Mouse (Mus musculus) lung, postnatal 0 days (tissue): Measurements from ENCODE around the gene Uhrf2. TPM values are rescaled to one million over a fixed set of nuclear protein-coding genes. Genes with fewer than 3 reads are reported as not detected.
A peak's percentile ranks its signal among the peaks of the same experiment; 100 is the strongest.

ENCODE experiments used
- ATAC-seq: fragments of 200-750 bp; cut with Nextera tagmentation; 2 replicates; pipeline ENCODE4 v1.8.0; 2017; ENCODE audit warnings: moderate library complexity
- DNase-seq: peaks from one replicate; pipeline ENCODE4 v3.0.0-alpha.2; 2016; ENCODE audit warnings: low spot score
- H3K27ac ChIP-seq: fragments of 300-500 bp; sonication (generic); 2 replicates; pipeline ENCODE4 v1.5.1; 2014; ENCODE audit warnings: antibody characterized with exemption, mild to moderate bottlenecking, low read length, mixed read lengths
- H3K27me3 ChIP-seq: fragments of 300-500 bp; sonication (generic); replicated peaks from 2 replicates; pipeline ENCODE4 v1.6.1; 2014; ENCODE audit warnings: low read length, mixed read lengths; ENCODE audit not compliant: insufficient read depth
- H3K36me3 ChIP-seq: fragments of 300-500 bp; sonication (generic); 2 replicates; pipeline ENCODE4 v1.6.1; 2014; ENCODE audit warnings: low read length, mixed read lengths; ENCODE audit not compliant: insufficient read depth
- H3K4me1 ChIP-seq: fragments of 300-500 bp; sonication (generic); 2 replicates; pipeline ENCODE4 v1.6.1; 2014; ENCODE audit warnings: antibody characterized with exemption, low read depth, low read length, mixed read lengths; ENCODE audit not compliant: insufficient read depth
- H3K4me2 ChIP-seq: fragments of 300-500 bp; sonication (generic); replicated peaks from 2 replicates; pipeline ENCODE4 v1.6.1; 2014; ENCODE audit warnings: low read depth, mild to moderate bottlenecking, low read length, moderate library complexity, mixed read lengths
- H3K4me3 ChIP-seq: fragments of 300-500 bp; sonication (generic); 2 replicates; pipeline ENCODE4 v1.5.1; 2014; ENCODE audit warnings: low read depth, low read length
- H3K9ac ChIP-seq: fragments of 300-500 bp; sonication (generic); replicated peaks from 2 replicates; pipeline ENCODE4 v1.6.1; 2014; ENCODE audit warnings: low read depth, mild to moderate bottlenecking
- H3K9me3 ChIP-seq: fragments of 300-500 bp; sonication (generic); 2 replicates; pipeline ENCODE4 v1.6.1; 2016; ENCODE audit warnings: low read length, mixed read lengths
- CTCF ChIP-seq: IDR thresholded peaks from 2 replicates; pipeline ENCODE4 v1.5.1; 2016; ENCODE audit warnings: antibody characterized with exemption, mild to moderate bottlenecking
- EP300 ChIP-seq: IDR thresholded peaks from 2 replicates; pipeline ENCODE4 v1.6.1; 2016; ENCODE audit warnings: antibody characterized with exemption, mild to moderate bottlenecking, control low read depth
- WGBS: fragments of 180-500 bp; shearing (Covaris S2); extraction: QIAGEN DNeasy Blood & Tissue Kit; methylation state at CpG from one replicate; pipeline ENCODE4 v1.1.7; 2014; 5-methylcytosine and 5-hydroxymethylcytosine counted together
- polyA plus RNA-seq: library from polyadenylated mRNA; unstranded; fragments of >200 nt; fragmentation: Nextera tagmentation; extraction: Ambion mirVana; gene quantifications from 2 replicates; pipeline ENCODE4 v1.2.1, GENCODE M21; 2015

Uhrf2 gene
- polyA plus RNA-seq, 1 experiment from 2014 or later = 28.0 TPM

DNA sequence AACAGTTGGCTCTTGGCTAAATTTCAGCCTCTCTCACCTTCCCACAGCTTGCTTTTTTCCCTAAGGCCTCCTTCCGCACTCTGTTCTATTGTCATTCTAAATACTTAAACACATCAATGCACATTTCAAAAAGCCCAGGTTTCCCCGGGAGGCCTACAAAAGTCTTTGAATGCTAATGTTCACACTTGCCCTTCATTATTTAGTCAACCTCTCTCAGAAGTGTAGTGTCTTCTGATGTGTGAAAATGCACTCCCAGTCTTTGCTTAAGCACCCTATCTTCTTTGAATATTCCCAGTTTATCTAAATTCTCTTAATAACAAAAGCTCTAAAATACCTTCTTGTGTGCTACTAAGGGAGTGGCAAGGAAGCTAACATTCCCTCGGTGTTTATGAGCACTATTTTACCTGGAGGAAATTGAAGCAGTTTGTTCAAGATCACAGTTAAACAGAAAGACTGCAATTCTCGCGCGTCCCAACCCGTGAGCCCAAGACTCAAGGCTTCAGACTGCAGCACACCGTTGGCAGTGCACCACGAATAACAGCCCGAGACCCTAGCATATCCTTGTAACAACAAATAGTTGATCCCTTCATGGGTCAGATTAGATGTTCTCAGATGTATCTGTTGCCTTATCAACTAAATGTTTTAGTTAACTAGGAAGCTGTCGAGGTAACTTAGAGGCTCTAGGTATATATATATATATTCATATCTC, 1.2 kb upstream of the Uhrf2 start:
- H3K27me3 ChIP-seq = no peaks in the 10 kb centered on the region
- DNase-seq (no peak), ATAC-seq (no peak)
- TF ChIP-seq EP300 = no peak
- no peak for TF ChIP-seq CTCF
- H3K36me3 ChIP-seq = no peaks in the 10 kb centered on the region
- no peak overlapping the region for H3K9ac ChIP-seq
- H3K9me3 ChIP-seq = no peaks in the 10 kb centered on the region
- 59% methylated on average over 11 of the region's 11 CpGs for WGBS
- H3K4me1 ChIP-seq = peaks cover 13% of the 10 kb centered on the region; the same call in 1 of the 2 replicates
- peak overlapping the region; percentile 96; the same call in 1 of the 2 replicates for H3K4me3 ChIP-seq
- no peak overlapping the region for H3K4me2 ChIP-seq
- no peak overlapping the region for H3K27ac ChIP-seq

DNA sequence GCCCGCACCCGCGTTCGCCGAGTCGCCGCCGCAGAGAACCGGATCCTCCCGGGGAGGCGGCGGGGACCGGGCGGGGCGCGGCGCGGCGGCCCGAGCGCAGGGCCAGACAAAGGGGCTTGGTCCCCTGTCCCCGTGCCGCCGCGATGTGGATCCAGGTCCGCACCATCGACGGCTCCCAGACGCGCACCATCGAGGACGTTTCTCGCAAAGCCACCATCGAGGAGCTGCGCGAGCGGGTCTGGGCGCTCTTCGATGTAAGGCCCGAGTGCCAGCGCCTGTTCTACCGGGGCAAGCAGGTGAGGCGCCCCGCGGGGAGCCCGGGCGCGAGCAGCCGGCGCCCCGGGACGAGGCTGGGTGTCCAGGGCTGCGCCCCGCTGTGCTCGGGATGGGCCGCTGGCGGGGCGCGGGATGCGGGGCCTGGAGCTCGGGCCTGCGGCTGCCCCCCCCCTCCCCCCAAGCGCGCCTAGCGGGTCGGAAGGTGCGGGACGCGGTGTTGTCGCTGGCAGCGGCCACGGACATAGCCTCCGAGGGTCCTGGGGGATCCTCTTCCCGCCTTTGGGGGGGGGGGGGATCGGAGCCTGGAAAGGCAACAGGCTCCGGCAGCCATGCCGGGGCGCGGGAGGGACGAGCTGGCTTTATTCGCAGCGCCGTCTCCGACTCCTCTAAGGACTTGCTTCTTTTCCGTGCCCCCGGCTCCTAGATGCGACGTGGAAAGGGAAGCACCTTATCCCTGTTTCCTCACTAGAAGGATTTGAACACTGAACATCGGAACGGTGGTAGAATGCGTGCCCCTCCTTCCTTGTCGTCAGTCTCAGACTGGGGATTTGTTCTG, 539 bp downstream of the Uhrf2 start:
- peak overlapping the region; percentile 96 for H3K4me3 ChIP-seq
- H3K4me2 ChIP-seq = peak overlapping the region; percentile 78
- H3K36me3 ChIP-seq = no peaks in the 10 kb centered on the region
- no peaks in the 10 kb centered on the region for H3K9me3 ChIP-seq
- no peak for TF ChIP-seq CTCF
- no peak for TF ChIP-seq EP300
- H3K9ac ChIP-seq = peak overlapping the region; percentile 98
- ATAC-seq (peak; percentile 35), DNase-seq (peak; percentile 39)
- peak overlapping the region; percentile 93 for H3K27ac ChIP-seq
- H3K27me3 ChIP-seq = no peaks in the 10 kb centered on the region
- peaks cover 13% of the 10 kb centered on the region; the same call in 1 of the 2 replicates for H3K4me1 ChIP-seq
- WGBS = under 1% methylated on average over 58 of the region's 92 CpGs

DNA sequence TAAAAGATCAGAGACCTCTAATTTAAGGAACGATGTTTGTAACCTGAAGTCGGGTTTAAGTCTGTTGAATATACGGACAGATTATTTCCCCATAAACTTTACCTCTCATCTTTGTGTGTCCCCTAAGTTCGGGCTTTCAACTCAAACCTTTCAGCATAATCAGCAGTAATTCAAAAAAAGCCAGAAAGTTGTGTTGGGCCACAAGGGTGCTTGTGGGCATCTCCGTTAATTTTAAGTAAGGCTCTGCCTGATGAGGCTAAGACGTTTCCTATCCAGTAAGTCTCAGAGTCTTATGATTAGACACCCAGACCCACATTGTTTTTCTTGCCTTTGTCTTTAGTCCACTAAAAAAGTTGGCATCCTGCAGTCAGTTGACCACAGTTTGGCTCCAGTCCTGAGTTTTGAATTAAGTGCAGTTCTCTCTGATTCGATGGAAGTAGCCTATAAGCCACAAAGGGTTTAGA, 1.2 kb downstream of the Uhrf2 start:
- ATAC-seq (no peak), DNase-seq (peak; percentile 67)
- Histone ChIP-seq H3K27me3 (no peaks in the 10 kb centered on the region), H3K9ac (peak overlapping the region; percentile 98), H3K4me2 (peak overlapping the region; percentile 78), H3K4me3 (peak overlapping the region; percentile 96), H3K9me3 (no peaks in the 10 kb centered on the region), H3K27ac (peak overlapping the region; percentile 93; the same call in 1 of the 2 replicates), H3K36me3 (no peaks in the 10 kb centered on the region), H3K4me1 (peaks cover 13% of the 10 kb centered on the region; the same call in 1 of the 2 replicates)
- TF ChIP-seq CTCF (no peak), EP300 (no peak)
- 1% methylated on average over 7 of the region's 7 CpGs for WGBS

DNA sequence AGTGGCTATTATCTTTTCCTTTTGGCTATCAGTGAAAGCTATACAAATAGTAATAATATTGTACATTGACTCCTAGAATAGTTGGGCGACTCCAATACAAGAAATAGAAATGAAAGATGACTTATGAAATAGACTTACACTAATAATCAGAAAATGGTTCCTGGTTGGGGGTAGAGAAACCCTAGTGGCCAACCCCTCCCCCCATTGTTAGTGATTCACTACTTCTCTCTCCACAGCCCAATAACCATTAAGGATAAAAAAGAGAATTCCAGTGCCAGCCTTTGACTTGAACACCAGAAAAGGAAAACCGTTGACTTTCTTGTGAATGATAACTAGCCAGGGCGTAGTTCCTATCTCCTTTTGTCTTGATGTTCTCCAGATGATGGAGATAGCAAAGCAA, 1.9 kb downstream of the Uhrf2 start:
- H3K4me3 ChIP-seq = no peak overlapping the region
- H3K4me1 ChIP-seq = peaks cover 13% of the 10 kb centered on the region; the same call in 1 of the 2 replicates
- no peak overlapping the region for H3K27ac ChIP-seq
- H3K9ac ChIP-seq = no peak overlapping the region
- H3K4me2 ChIP-seq = peak overlapping the region; percentile 78; the same call in 1 of the 2 replicates
- ATAC-seq = no peak
- 64% methylated on average over 3 of the region's 3 CpGs for WGBS
- DNase-seq = no peak
- H3K9me3 ChIP-seq = no peaks in the 10 kb centered on the region
- H3K27me3 ChIP-seq = no peaks in the 10 kb centered on the region
- TF ChIP-seq CTCF = no peak
- no peak for TF ChIP-seq EP300
- H3K36me3 ChIP-seq = no peaks in the 10 kb centered on the region

DNA sequence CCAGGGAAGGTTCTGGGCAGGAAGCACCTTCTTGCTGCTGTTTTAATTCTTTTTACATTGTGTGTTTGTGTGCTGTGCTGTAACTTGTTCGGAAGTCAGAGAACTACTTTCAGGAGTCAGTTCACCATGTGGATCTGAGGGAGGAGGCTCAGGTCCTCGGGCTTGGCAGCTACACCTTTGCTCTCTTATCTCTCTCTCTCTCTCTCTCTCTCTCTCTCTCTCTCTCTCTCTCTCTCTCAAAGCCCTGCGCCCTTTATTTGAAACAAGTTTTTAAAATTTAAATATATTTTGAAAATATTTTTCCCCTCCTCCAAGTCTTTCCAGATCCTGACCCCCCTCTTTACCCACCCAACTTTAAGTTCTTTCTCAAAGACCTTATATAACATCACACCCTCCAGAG, 5.0 kb downstream of the Uhrf2 start:
- Histone ChIP-seq H3K9ac (no peak overlapping the region), H3K9me3 (no peaks in the 10 kb centered on the region), H3K4me3 (no peak overlapping the region), H3K27ac (no peak overlapping the region), H3K4me1 (peaks cover 13% of the 10 kb centered on the region; the same call in 1 of the 2 replicates), H3K36me3 (no peaks in the 10 kb centered on the region), H3K27me3 (no peaks in the 10 kb centered on the region), H3K4me2 (no peak overlapping the region)
- WGBS = 52% methylated on average over 3 of the region's 3 CpGs
- TF ChIP-seq CTCF = no peak
- TF ChIP-seq EP300 = no peak
- ATAC-seq = no peak
- no peak for DNase-seq

DNA sequence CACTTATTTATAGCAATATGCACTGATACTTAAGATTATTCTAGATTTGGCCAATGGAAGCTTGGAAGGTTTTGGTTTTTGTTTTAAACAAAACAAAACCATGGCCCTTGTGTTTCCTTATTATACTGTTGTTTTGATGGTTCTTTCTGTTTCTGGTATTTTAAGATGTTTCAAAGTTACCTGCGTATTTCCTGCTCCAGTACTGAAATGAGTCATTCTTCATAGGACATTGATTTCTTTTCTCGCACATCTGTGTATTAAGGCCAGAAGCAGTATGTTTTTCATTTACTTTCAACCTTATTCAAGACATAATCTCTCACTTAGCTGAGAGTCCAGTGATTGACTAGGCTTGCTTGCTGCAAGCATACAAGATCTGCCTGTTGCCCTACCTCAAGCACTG, 13.4 kb downstream of the Uhrf2 start:
- Histone ChIP-seq H3K4me3 (no peak overlapping the region), H3K27me3 (no peaks in the 10 kb centered on the region), H3K4me1 (no peaks in the 10 kb centered on the region), H3K9ac (no peak overlapping the region), H3K4me2 (no peak overlapping the region), H3K36me3 (peaks cover 5% of the 10 kb centered on the region; the same call in 1 of the 2 replicates), H3K9me3 (no peaks in the 10 kb centered on the region), H3K27ac (no peak overlapping the region)
- ATAC-seq (no peak), DNase-seq (no peak)
- WGBS = 90% methylated on average over 2 of the region's 2 CpGs
- no peak for TF ChIP-seq CTCF
- TF ChIP-seq EP300 = no peak
